Mouse (Mus musculus) mouse trophoblast stem cell (cell line): ENCODE results near the gene Pax4.

Experiments used
- in situ Hi-C, 2 experiments: fragments of 300-500 bp; cut with MseI, MboI; formaldehyde crosslinking; loops; 2 replicates in 1 of 2; 3 replicates in 1 of 2; pipeline ENCODE4 v1.15.1; 2025

Pax4 gene

DNA sequence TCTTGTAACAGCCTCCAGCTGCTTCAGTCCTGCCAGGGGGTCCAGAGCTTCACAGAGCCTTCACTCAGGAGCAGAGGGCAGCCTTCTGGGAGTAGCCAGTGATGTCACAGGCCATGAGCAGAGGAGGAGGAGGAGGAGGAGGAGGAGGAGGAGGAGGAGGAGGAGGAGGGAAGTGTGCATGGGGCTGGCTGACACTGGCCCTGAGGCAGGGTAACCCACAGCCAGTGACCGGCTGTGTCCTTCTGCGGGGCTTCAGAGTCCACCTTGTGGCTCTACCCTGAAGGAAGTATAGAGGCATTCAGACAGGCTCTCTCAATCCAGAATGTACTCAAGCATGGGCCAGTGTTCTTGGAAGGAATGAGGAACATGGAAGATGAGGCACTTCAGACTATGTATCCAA, at the start of gene Pax4:
TSS of gene Pax4 (minus strand) at position 101 of the 400 bp plus-strand sequence.
- in situ Hi-C loops = no loop called here

DNA sequence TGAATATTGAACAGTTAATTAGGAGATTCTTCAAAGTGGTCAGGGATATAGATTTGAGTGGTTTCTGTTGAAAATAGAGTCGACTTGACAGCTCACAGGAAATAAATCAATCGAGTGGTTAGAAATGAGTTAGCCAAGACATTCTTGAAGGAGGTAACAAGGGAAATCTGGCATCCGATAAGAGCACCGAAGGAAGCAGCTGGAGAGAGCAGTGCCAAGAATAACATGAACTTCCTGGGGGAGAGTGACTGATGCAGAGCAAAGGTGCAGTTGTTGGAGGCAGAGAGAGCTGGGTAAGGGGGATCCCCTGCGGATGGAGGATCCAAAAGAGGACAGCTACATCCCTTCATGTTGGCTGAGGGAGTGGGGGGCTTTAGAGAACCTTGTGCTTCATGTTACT, 48.7 kb upstream of the Pax4 start:
- in situ Hi-C loops = no loop called here

DNA sequence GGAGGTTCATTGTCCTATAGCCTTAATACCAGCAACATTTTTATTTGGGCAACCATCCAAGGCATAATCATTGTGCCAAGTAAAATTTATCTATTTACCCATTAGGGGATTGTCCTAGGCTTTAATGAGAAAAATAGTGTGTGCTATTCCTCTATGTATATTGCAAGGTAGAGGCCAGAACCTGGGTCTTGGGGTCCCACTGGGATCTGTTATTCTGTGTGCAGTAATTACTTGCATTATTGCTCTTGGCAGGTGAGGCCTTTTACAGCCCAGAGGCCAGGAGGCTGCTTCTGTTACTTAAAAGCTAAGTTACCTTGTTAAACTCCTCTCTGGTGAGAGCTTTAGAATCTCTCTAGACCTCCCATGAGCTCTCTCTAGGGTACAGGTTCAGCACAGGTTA, 42.0 kb upstream of the Pax4 start:
- in situ Hi-C loops = no loop called here

DNA sequence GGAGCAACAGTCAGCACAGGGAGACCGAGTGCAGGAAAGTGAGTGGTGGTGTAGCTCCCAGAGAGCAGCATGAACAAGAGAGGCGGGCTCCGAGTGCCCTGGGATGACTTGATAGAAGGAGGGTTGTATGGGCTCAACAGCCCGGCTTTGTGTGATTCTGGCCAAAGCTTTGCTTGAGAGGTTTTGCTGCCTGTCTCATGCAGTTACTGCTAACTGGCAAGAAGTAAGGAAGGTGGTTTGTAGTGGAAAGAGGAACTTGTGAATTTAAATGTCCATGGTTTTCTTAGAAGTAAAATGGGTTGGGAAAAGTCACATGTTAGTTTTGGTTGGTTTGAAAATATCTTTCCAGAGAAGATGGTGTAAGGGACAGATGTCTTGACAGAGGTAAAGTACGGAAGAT, 41.5 kb upstream of the Pax4 start:
- in situ Hi-C loops = no loop called here

DNA sequence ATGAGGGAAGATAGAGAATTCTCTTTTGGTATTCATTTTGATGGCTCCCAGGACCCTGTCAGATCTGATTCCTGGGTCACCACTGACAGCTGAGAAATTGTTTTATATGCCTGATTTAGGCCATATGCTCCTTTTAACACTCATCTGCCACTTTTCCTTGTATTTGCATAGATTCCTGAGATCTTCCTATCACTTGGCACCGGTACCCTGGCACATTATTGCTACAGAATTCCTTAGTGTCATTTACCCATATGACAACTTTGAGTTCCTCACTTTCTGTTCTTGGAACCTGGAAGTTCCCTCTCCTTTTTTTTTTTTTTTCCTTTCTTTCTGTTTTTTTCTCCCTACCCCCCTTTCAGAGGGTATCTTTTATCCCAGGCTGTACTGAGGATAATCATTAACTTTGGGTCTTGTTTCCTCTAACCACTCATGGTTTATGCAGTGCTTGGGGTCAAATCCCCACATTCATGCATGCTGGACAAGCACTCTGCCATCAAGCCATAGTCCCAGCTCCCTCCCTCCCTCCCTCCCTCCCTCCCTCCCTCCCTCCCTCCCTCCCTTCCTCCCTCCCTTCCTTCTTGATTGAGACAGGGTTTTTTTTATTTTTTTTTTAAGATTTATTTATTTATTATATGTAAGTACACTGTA, 39.2 kb upstream of the Pax4 start:
- in situ Hi-C loops = no loop called here

DNA sequence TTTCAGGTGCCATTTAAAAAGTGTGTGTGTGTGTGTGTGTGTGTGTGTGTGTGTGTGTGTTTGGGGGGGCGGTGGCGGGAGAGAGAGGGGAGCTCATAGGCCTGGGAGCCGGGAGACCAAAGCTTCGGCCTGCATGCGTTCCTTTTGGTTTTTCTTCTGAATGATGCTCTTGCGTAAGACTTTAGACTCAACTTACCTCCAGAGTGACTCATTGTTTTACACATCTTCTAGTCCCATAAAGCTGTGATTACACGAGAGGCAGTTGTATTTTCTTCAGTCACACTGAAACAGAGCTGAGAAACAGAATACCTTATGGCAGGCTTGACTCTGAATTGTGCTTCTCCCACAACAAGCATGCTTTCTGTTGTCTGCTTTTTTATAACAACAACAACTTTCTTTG, 37.8 kb upstream of the Pax4 start:
- in situ Hi-C loops = no loop called here

DNA sequence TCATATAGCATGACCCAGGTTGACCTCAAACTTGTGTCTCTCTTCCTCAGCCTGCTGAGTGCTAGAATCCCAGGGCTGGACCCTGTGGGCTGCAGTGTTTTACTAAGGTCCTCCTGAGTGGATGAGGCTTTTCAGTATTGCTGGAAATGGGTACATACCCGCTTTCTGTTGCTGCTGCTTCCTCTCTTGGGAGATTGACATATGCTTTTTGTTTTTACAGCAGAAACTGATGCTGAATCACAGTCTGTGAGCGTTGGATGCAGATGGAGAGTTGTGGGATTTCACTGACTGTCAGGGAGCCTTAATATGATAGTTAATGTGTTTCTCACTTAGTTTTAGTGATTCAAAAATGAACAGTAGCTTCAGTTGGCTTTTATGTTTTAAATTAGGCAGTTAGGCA, 37.3 kb upstream of the Pax4 start:
- in situ Hi-C loops = no loop called here

DNA sequence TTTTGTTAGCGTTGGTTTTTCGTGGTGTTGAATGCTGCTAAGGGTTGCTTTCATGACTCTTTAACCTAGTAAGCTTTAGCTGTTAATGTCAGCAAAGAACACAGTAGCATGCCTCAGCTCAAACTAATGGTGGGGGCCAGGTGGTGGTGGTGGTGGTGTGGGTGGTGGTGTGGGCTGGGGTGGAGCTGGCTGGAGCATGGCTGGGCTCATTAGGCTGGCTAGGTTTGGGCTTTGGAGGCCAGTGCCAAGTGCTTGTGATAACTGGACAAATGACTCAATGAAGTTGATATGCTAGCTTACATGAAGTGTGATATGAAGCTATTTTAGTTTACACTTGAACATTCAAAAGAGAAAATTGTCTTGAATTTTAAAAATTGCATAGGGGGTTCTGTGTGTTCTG, 36.9 kb upstream of the Pax4 start:
- in situ Hi-C loops = no loop called here

DNA sequence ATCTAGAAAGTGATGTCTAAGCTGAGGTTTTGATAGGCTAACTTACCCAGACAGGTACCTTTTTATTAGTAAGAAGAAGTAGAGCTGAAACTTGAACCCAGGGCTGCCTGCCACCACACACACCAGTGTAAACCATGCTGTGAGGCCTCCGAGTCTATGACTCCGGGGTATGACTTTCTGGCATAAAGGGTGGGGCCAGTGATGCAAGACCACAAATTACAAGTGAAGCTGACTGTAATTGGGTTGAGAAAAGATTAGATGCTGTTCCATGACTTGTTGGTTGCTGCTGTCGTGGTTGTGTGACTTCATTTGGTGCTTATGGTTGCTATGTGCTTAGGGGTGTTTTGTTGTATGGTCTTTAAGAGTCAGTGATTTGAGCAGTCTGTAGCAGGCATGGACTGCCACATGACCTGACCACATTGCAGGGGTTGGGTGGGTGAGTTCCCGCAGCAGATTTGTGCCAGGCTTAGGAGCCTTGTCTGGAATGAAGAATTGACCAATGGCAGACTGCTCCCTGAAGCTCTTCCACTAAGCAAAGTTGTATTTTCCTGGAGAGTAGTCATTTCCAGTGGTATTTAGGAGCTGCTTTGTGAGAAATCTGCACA, 33.7 kb upstream of the Pax4 start:
- in situ Hi-C loops = no loop called here

DNA sequence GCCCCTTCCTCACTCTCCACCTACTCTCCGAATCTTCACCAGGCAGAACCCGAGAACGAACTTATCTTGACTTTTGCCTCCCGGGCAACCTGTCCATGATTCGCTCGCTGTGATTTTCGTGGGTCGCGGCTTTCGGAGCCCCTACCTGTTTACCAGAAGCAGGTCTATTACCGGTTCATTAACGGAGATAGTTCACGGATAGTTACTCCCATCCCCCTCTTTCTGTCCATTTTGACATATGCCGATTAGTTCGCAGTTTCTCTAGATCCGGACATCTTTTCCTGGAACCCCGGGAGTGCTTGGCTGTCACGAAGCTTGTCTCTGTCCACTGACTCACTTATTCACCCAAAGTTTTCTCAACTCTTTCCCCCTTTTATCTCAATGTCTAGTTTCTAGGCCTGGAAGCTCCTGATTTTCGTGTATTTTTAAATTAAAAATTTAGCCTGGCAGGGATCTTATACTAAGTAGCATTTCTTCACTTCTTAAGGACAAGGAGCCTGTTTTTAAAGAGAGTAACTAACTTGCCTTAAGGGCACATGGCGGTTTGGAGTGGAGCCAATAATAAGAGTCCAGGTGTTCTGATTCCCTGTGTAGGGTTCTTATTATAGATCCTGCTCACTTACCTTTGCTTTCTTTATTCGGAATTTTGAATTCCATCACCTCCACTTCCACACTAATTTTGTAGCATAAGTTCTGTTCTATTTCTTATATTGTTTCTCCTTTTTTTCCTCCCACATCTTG, 31.8 kb upstream of the Pax4 start:
- in situ Hi-C loops = no loop called here

DNA sequence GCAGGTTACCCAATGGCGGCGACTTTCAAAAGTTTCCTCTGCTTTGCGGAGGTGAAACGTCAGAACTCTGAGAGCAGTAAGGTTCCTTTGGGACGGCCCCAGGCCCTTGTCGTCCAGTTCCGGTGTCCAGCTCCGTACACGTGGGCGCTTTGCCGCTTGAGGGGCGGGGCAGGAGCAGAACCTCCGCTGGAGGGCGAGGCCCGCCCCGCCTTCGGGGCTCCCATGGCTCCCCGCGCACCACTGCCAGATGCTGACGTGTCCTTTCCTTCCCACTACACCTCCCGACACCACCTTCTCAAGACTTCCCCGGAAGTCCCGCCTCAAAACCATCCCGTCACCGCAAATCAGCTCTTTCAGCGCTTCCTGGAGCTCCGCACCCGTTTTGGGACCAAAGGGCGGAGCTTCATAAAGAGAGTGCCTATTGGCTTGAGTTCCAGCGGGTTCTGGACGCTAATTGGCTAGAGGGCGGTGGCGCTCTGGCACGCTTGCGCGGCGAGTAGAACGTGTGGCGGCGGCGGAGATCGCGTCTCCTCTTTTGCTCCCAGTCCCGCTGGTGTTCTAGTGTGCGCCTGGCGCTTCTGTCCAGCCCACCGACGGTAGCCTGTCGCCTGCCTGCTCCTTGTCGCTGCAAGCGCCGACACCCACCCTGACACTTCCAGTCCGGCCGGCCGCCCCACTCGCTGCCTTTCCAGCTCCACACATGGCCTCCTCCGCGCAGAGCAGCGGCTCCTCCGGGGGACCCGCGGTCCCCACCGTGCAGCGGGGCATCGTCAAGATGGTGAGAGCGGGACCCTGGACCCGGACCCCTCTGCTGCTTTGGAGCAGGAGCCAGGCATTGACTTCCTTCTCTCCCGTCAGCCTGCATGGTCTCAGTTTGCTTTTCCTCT, 31.0 kb upstream of the Pax4 start:
- in situ Hi-C loops = loop anchor here in 1 of 2 experiments (10.0 kb wide), 1 partner anchor 55 kb away; the partner anchor contains the start of genes Arf5, Fscn3 and Gcc1

DNA sequence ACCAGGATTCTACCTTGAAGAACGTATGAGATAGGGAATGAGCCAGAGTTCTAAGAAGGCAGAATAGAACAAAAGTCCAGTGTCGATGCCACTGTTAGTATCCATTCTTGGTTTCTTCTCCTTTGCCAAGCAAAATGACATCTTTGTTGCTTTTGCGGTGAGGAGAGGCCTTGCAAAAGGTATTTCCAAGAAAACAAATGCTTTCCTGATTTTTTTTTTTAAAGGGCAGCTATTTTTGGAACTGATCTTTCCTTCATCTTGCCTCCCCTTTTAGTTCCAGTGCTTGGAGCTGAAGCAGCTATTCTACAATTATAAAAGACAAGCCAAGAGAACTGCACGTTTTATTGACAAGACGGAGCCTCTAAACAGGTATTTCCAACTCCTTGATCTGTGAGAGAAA, 25.7 kb upstream of the Pax4 start, which contains the start of gene Snd1:
TSS of gene Snd1 (plus strand) at position 301 of the 400 bp plus-strand sequence.
- in situ Hi-C loops = loop anchor here in 1 of 2 experiments (10.0 kb wide), 1 partner anchor 50 kb away; the partner anchor contains the start of genes Arf5, Fscn3 and Gcc1

DNA sequence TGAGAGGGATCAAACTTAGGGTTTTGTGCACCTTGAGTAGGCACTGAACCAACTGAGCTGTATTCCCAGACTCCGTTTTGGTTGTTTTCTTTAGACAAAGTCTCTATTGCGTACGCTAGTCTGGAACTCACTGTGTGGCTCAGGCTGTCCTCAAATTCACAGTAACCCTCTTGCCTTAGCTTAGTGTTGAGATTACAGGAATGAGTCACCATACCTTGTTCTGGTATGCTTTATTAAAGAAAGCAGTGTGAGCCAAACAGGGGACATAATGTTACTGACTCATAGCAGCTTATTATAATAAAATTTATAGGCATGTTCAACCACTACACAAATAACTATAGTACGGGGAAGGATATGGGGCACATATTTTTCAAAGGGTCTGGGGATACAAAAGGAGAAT, 25.1 kb upstream of the Pax4 start:
- in situ Hi-C loops = loop anchor here in 1 of 2 experiments (10.0 kb wide), 1 partner anchor 49 kb away; the partner anchor contains the start of genes Arf5, Fscn3 and Gcc1

DNA sequence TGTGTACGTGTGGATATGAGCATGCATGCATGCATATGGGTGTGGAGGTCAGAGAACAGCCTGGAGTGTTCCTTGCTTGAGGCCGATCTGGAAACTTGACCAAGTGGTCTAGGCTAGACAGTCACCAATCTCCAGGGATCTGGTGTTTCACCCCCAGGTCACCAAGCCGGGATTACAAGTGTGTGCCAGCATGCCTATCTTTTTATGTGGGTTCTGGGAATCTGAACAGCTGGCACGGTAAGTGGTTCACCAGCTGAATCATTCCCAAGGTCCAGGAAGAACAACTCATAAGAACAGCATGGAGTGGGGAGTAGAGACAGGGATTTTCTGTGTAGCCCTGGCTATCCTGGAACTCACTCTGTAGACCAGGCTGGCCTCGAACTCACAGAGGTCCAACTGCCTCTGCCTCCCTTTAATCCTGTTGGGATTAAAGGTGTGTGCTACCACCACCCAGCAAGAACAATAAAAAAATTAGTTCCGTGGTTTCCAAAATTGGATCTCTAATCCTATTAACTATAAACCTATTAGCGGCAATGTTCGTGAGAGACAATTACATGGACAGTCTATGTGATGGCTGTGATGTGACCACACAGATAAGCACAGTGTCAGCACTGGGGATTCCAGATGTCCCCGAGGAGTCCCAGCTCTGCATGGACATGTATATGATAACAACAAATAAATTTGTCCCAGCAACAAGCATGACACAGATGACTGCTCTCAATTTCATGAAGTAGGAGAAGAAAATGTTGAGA, 22.3 kb upstream of the Pax4 start:
- in situ Hi-C loops = loop anchor here in 1 of 2 experiments (10.0 kb wide), 1 partner anchor 47 kb away; the partner anchor contains the start of genes Arf5, Fscn3 and Gcc1

DNA sequence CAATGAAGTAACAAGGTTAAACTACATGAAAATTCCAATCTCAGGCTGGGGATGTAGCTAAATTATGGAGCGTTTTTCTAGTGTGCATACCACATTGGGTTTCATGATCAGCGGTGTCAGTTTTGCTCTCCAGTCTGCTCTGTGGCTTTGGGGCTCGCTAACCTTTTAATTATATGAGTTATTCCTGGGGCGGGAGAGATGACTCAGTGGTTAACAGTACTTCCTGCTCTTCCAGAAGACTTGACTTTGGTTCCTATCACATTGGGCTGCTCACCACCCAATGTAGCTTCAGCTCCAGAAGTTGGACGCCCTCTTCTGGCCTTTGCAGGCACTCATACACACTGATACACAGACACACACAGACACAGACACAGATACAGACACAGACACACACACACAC, 21.5 kb upstream of the Pax4 start:
- in situ Hi-C loops = loop anchor here in 1 of 2 experiments (10.0 kb wide), 1 partner anchor 46 kb away; the partner anchor contains the start of genes Arf5, Fscn3 and Gcc1

DNA sequence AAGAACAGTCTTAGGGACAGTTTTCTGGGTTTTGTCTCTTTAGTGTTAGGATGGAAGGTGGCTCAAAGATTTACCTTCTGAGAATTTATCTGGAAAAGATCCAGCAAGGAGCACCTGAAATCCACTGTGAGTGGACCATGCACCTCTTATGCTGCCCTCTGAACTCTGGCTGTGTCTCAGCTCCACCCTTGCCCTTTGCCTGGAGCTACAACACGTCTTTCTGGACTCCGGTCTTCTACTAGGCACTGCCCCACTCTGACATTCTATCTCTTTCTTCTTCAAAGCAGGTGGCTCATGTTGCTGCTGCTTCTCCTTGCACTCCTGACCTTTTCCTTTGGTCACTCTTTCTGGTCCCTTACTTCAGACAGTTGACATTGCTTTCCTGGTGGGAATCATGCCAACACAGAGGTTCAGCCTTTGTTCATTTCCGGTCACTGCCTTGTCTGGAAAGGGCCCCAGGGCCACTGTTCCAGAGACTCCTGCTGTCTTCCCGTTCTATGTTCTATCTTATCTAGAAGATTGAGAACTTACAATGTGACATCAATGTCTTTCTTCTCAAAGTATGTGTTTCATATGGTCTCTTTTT, 21.0 kb upstream of the Pax4 start:
- in situ Hi-C loops = loop anchor here in 1 of 2 experiments (10.0 kb wide), 1 partner anchor 45 kb away; the partner anchor contains the start of genes Arf5, Fscn3 and Gcc1

DNA sequence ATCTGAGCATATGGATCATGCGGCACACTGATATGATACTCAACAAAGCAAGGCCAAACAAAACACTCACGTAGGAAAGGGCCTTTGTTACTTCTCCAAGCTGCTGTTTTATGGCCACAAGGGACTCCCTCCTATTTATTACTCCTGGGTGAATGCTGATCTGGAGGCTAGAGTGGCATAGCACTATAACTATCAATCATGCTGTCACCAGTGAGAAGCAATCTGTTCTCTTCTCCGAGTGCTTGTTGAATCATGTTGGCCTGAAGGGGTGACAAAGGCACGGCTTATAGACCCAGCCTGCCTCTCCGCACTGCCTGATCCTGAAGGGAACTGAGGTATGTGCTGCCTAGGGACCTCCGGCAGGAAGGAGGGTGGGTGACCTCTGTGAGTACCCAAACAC, 15.5 kb upstream of the Pax4 start:
- in situ Hi-C loops = no loop called here

DNA sequence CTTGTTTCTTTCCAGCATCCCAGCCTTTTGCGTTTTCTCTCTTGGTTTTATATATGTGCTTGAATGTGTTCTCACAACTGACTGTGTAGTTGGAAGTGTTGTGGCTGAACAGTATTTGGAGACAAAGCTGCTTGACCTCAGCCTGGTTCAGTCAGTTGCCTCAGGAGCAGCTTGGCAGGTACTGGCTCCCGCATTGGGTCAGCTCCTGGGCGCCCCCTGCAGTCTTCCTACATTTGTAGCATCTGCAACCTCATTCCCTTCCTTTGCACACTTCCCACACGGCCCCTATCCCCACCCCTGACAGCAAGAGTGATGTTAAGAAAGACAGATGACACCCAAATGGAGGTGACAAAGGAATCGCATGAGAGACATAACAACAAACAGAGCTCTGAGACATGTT, 11.4 kb upstream of the Pax4 start:
- in situ Hi-C loops = no loop called here

DNA sequence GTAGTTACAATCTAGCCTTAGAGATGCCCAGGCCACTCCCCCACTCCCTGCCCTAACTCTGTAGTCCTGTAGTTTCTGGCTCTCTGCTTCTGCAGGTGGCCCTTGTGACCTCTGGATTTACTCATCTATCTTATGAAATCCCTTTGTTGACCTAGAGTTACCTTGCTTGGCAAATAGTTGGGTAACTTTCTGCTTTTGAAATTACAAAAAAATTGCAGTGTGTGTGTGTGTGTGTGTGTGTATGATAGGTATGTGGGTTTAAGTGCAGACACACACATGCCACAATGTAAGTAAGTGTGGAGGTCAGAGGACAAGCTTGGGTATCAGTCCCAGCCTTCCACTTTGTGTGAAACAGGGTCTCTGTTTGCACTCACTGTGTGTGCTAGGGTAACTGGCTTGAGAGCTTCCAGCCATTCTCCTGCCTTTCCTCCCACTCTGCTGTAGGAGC, 10.1 kb upstream of the Pax4 start:
- in situ Hi-C loops = no loop called here

DNA sequence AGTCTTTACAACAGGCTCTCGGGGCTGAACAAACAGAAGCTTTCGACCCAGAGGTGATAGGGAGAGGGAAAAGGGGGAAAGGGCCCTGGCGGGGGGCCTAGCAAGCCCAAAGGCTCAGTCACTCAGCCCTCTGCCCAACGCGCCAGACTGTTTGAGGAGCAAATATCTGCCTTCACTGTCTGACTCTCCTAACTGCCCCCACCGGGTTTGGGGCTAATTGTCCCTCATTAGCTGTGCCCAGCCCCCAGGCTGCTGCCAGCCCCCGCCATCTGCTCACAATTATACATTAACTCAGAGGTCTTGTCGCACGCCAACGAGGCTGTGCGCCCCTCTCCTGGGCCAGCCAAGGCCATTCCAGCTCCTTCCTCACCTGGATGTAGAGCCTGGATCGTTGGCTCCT, 1.8 kb upstream of the Pax4 start:
- in situ Hi-C loops = no loop called here
